Mouse (Mus musculus) limb, embryonic 15.5 days (tissue): Measurements from ENCODE around the gene Tpst1. TPM values are rescaled to one million over a fixed set of nuclear protein-coding genes. Genes with fewer than 3 reads are reported as not detected.

ENCODE experiments used
- ATAC-seq: fragments of 200-750 bp; cut with Nextera tagmentation; 2 replicates; pipeline ENCODE4 v1.8.0; 2017; ENCODE audit warnings: low read depth, moderate TSS enrichment; ENCODE audit not compliant: insufficient number of reproducible peaks, low FRiP score, low TSS enrichment
- H3K27ac ChIP-seq: fragments of 300-500 bp; sonication (generic); 2 replicates; pipeline ENCODE4 v1.5.1; 2015; ENCODE audit warnings: moderate library complexity, mild to moderate bottlenecking, inconsistent platforms
- H3K27me3 ChIP-seq: fragments of 300-500 bp; sonication (generic); 2 replicates; pipeline ENCODE4 v1.6.1; 2015; ENCODE audit warnings: inconsistent platforms
- H3K36me3 ChIP-seq: fragments of 300-500 bp; sonication (generic); 2 replicates; pipeline ENCODE4 v1.6.1; 2015; ENCODE audit warnings: inconsistent platforms
- H3K4me1 ChIP-seq: fragments of 300-500 bp; sonication (generic); 2 replicates; pipeline ENCODE4 v1.6.1; 2015; ENCODE audit warnings: inconsistent platforms
- H3K4me2 ChIP-seq: fragments of 300-500 bp; sonication (generic); 2 replicates; pipeline ENCODE4 v1.6.1; 2015; ENCODE audit warnings: mild to moderate bottlenecking, inconsistent platforms
- H3K4me3 ChIP-seq: fragments of 300-500 bp; sonication (generic); 2 replicates; pipeline ENCODE4 v1.5.1; 2015; ENCODE audit warnings: mild to moderate bottlenecking, inconsistent platforms
- H3K9ac ChIP-seq: fragments of 300-500 bp; sonication (generic); 2 replicates; pipeline ENCODE4 v1.6.1; 2015; ENCODE audit warnings: inconsistent platforms
- H3K9me3 ChIP-seq: fragments of 300-500 bp; sonication (generic); 2 replicates; pipeline ENCODE4 v1.6.1; 2016; ENCODE audit warnings: inconsistent platforms
- WGBS: fragments of 180-500 bp; shearing (Covaris S2); methylation state at CpG from one replicate; pipeline ENCODE4 v1.1.7; 2015; 5-methylcytosine and 5-hydroxymethylcytosine counted together
- polyA plus RNA-seq: library from polyadenylated mRNA; unstranded; fragments of >200 nt; fragmentation: Nextera tagmentation; extraction: Ambion mirVana; gene quantifications from 2 replicates; pipeline ENCODE4 v1.2.1, GENCODE M21; 2015

Gene Tpst1
- polyA plus RNA-seq, 1 experiment from 2014 or later, result 123 TPM

- no peak overlapping the region for H3K4me2 ChIP-seq
- H3K9me3 ChIP-seq, result no peaks in the 10 kb centered on the region
- ATAC-seq, result no peak
- H3K9ac ChIP-seq, result no peak overlapping the region
- no peaks in the 10 kb centered on the region for H3K27me3 ChIP-seq
- peaks cover 60% of the 10 kb centered on the region for H3K36me3 ChIP-seq
- H3K27ac ChIP-seq, result no peak overlapping the region
- 83% methylated on average over 3 of the region's 3 CpGs for WGBS
- H3K4me3 ChIP-seq, result no peak overlapping the region
- H3K4me1 ChIP-seq, result no peaks in the 10 kb centered on the region
These were observed 29.4 kb upstream of the Tpst1 start for GRCm38 (mm10) chr5:130043741-130044140.

- H3K36me3 ChIP-seq, result peaks cover 60% of the 10 kb centered on the region
- no peak overlapping the region for H3K9ac ChIP-seq
- 52% methylated on average over 7 of the region's 7 CpGs for WGBS
- H3K4me3 ChIP-seq, result no peak overlapping the region
- H3K27me3 ChIP-seq, result no peaks in the 10 kb centered on the region
- no peak for ATAC-seq
- H3K4me1 ChIP-seq, result no peaks in the 10 kb centered on the region
- no peak overlapping the region for H3K27ac ChIP-seq
- H3K9me3 ChIP-seq, result no peaks in the 10 kb centered on the region
- no peak overlapping the region for H3K4me2 ChIP-seq
These were observed 28.9 kb upstream of the Tpst1 start for GRCm38 (mm10) chr5:130044201-130044695.

- Histone ChIP-seq H3K9me3 (no peaks in the 10 kb centered on the region), H3K36me3 (peaks cover 57% of the 10 kb centered on the region), H3K27ac (no peak overlapping the region), H3K4me3 (no peak overlapping the region), H3K27me3 (no peaks in the 10 kb centered on the region), H3K9ac (no peak overlapping the region), H3K4me1 (no peaks in the 10 kb centered on the region), H3K4me2 (no peak overlapping the region)
- WGBS, result 87% methylated on average over 7 of the region's 7 CpGs
- no peak for ATAC-seq
These were observed 27.0 kb upstream of the Tpst1 start for GRCm38 (mm10) chr5:130046100-130046499.

GRCm38 (mm10) chr5:130046589-130046988 is 26.5 kb upstream of the Tpst1 start:
- H3K4me2 ChIP-seq, result no peak overlapping the region
- H3K4me3 ChIP-seq, result no peak overlapping the region
- no peak for ATAC-seq
- no peak overlapping the region for H3K9ac ChIP-seq
- H3K36me3 ChIP-seq, result peaks cover 57% of the 10 kb centered on the region
- no peaks in the 10 kb centered on the region for H3K4me1 ChIP-seq
- H3K9me3 ChIP-seq, result no peaks in the 10 kb centered on the region
- H3K27ac ChIP-seq, result no peak overlapping the region
- WGBS, result 77% methylated on average over 10 of the region's 10 CpGs
- no peaks in the 10 kb centered on the region for H3K27me3 ChIP-seq

GRCm38 (mm10) chr5:130047013-130047412 is 26.1 kb upstream of the Tpst1 start:
- no peaks in the 10 kb centered on the region for H3K4me1 ChIP-seq
- no peaks in the 10 kb centered on the region for H3K9me3 ChIP-seq
- no peaks in the 10 kb centered on the region for H3K27me3 ChIP-seq
- ATAC-seq, result no peak
- no peak overlapping the region for H3K27ac ChIP-seq
- H3K4me2 ChIP-seq, result no peak overlapping the region
- 76% methylated on average over 6 of the region's 6 CpGs for WGBS
- no peak overlapping the region for H3K9ac ChIP-seq
- H3K4me3 ChIP-seq, result no peak overlapping the region
- peaks cover 54% of the 10 kb centered on the region for H3K36me3 ChIP-seq

GRCm38 (mm10) chr5:130048786-130049520 is 24.2 kb upstream of the Tpst1 start:
- H3K4me3 ChIP-seq, result no peak overlapping the region
- H3K4me2 ChIP-seq, result no peak overlapping the region
- H3K9ac ChIP-seq, result no peak overlapping the region
- no peaks in the 10 kb centered on the region for H3K27me3 ChIP-seq
- no peaks in the 10 kb centered on the region for H3K4me1 ChIP-seq
- H3K9me3 ChIP-seq, result no peaks in the 10 kb centered on the region
- no peak overlapping the region for H3K27ac ChIP-seq
- H3K36me3 ChIP-seq, result peaks cover 49% of the 10 kb centered on the region
- WGBS, result 71% methylated on average over 15 of the region's 15 CpGs
- ATAC-seq, result no peak

- Histone ChIP-seq H3K9ac (no peak overlapping the region), H3K4me2 (no peak overlapping the region), H3K36me3 (peaks cover 50% of the 10 kb centered on the region), H3K9me3 (no peaks in the 10 kb centered on the region), H3K4me3 (no peak overlapping the region), H3K27me3 (no peaks in the 10 kb centered on the region), H3K27ac (no peak overlapping the region), H3K4me1 (no peaks in the 10 kb centered on the region)
- WGBS, result 67% methylated on average over 6 of the region's 6 CpGs
- no peak for ATAC-seq
These were observed 22.7 kb upstream of the Tpst1 start for GRCm38 (mm10) chr5:130050416-130050815.

- Histone ChIP-seq H3K4me2 (no peak overlapping the region), H3K9ac (no peak overlapping the region), H3K36me3 (peaks cover 46% of the 10 kb centered on the region), H3K4me3 (no peak overlapping the region), H3K27ac (no peak overlapping the region), H3K27me3 (no peaks in the 10 kb centered on the region), H3K9me3 (no peaks in the 10 kb centered on the region), H3K4me1 (no peaks in the 10 kb centered on the region)
- no peak for ATAC-seq
- WGBS, result 84% methylated on average over 15 of the region's 15 CpGs
These were observed 21.9 kb upstream of the Tpst1 start for GRCm38 (mm10) chr5:130051073-130051860.

- peaks cover 34% of the 10 kb centered on the region for H3K36me3 ChIP-seq
- H3K4me3 ChIP-seq, result no peak overlapping the region
- H3K4me1 ChIP-seq, result no peaks in the 10 kb centered on the region
- no peak overlapping the region for H3K4me2 ChIP-seq
- H3K27me3 ChIP-seq, result no peaks in the 10 kb centered on the region
- WGBS, result 76% methylated on average over 5 of the region's 5 CpGs
- no peak overlapping the region for H3K27ac ChIP-seq
- no peaks in the 10 kb centered on the region for H3K9me3 ChIP-seq
- H3K9ac ChIP-seq, result no peak overlapping the region
- no peak for ATAC-seq
These were observed 20.6 kb upstream of the Tpst1 start for GRCm38 (mm10) chr5:130052510-130052909.

- Histone ChIP-seq H3K27me3 (no peaks in the 10 kb centered on the region), H3K9ac (no peak overlapping the region), H3K27ac (no peak overlapping the region), H3K4me3 (no peak overlapping the region), H3K9me3 (no peaks in the 10 kb centered on the region), H3K36me3 (peaks cover 36% of the 10 kb centered on the region), H3K4me1 (no peaks in the 10 kb centered on the region), H3K4me2 (no peak overlapping the region)
- ATAC-seq, result no peak
- WGBS, result 88% methylated on average over 6 of the region's 6 CpGs
These were observed 20.2 kb upstream of the Tpst1 start for GRCm38 (mm10) chr5:130052955-130053354.

GRCm38 (mm10) chr5:130055688-130056087 is 17.4 kb upstream of the Tpst1 start:
- no peaks in the 10 kb centered on the region for H3K27me3 ChIP-seq
- H3K27ac ChIP-seq, result no peak overlapping the region
- no peak overlapping the region for H3K9ac ChIP-seq
- H3K4me1 ChIP-seq, result peaks cover 2% of the 10 kb centered on the region; the same call in 1 of the 2 replicates
- no peaks in the 10 kb centered on the region for H3K9me3 ChIP-seq
- WGBS, result 91% methylated on average over 4 of the region's 4 CpGs
- H3K4me2 ChIP-seq, result no peak overlapping the region
- no peak overlapping the region for H3K4me3 ChIP-seq
- ATAC-seq, result no peak
- H3K36me3 ChIP-seq, result peaks cover 45% of the 10 kb centered on the region

- Histone ChIP-seq H3K36me3 (peaks cover 42% of the 10 kb centered on the region), H3K27ac (no peak overlapping the region), H3K4me3 (no peak overlapping the region), H3K4me1 (peaks cover 2% of the 10 kb centered on the region; the same call in 1 of the 2 replicates), H3K9me3 (no peaks in the 10 kb centered on the region), H3K27me3 (no peaks in the 10 kb centered on the region), H3K4me2 (no peak overlapping the region), H3K9ac (no peak overlapping the region)
- WGBS, result 90% methylated on average over 2 of the region's 2 CpGs
- ATAC-seq, result no peak
These were observed 16.8 kb upstream of the Tpst1 start for GRCm38 (mm10) chr5:130056303-130056702.
